Mouse (Mus musculus) E14TG2a.4 (cell line): ENCODE results near the gene Rere.

Source experiments
- CTCF ChIP-seq: conservative IDR thresholded peaks from 2 replicates; pipeline ENCODE4 v1.5.1; 2014; ENCODE audit warnings: low read length
- NANOG ChIP-seq: IDR thresholded peaks from 2 replicates; pipeline ENCODE4 v1.6.1; 2014; ENCODE audit warnings: borderline replicate concordance, low read length, mixed read lengths

- TF ChIP-seq CTCF, result 0 out of 2 replicates have a peak, but pooled peaks have one; percentile 6
- TF ChIP-seq NANOG, result peak; percentile 23; the same call in 1 of the 2 replicates
Measured at GRCm38 (mm10) chr4:150283993-150284392, 2.5 kb downstream of the Rere start.
